Mouse (Mus musculus) stomach, postnatal 0 days (tissue): ENCODE measurements around the gene Myo1a. TPM values are rescaled to one million over a fixed set of nuclear protein-coding genes. Genes with fewer than 3 reads are reported as not detected.

Experiments used
- ATAC-seq: fragments of 200-750 bp; cut with Nextera tagmentation; 2 replicates; pipeline ENCODE4 v1.8.0; 2017; ENCODE audit not compliant: low FRiP score, low TSS enrichment
- DNase-seq: peaks from one replicate; pipeline ENCODE4 v3.0.0-alpha.2; 2016; ENCODE audit warnings: low spot score
- H3K27ac ChIP-seq: fragments of 300-500 bp; sonication (generic); replicated peaks from 2 replicates; pipeline ENCODE4 v1.5.1; 2014; ENCODE audit warnings: mild to moderate bottlenecking, control low read depth
- H3K27me3 ChIP-seq: fragments of 300-500 bp; sonication (generic); 2 replicates; pipeline ENCODE4 v1.6.1; 2014; ENCODE audit warnings: low read length; ENCODE audit not compliant: control insufficient read depth, insufficient read depth
- H3K36me3 ChIP-seq: fragments of 300-500 bp; sonication (generic); 2 replicates; pipeline ENCODE4 v1.6.1; 2014; ENCODE audit warnings: low read length, mixed read lengths; ENCODE audit not compliant: control insufficient read depth, insufficient read depth
- H3K4me1 ChIP-seq: fragments of 300-500 bp; sonication (generic); replicated peaks from 2 replicates; pipeline ENCODE4 v1.6.1; 2014; ENCODE audit warnings: antibody characterized with exemption; ENCODE audit not compliant: control insufficient read depth, insufficient read depth
- H3K4me2 ChIP-seq: fragments of 300-500 bp; sonication (generic); replicated peaks from 2 replicates; pipeline ENCODE4 v1.6.1; 2014; ENCODE audit warnings: low read depth, mild to moderate bottlenecking, control low read depth, moderate library complexity
- H3K4me3 ChIP-seq: fragments of 300-500 bp; sonication (generic); 2 replicates; pipeline ENCODE4 v1.5.1; 2014; ENCODE audit warnings: low read depth, low read length, control low read depth
- H3K9ac ChIP-seq: fragments of 300-500 bp; sonication (generic); 2 replicates; pipeline ENCODE4 v1.6.1; 2014; ENCODE audit warnings: mild to moderate bottlenecking, low read length, control low read depth, mixed read lengths
- H3K9me3 ChIP-seq: fragments of 300-500 bp; sonication (generic); 2 replicates; pipeline ENCODE4 v1.6.1; 2016; ENCODE audit warnings: low read length; ENCODE audit not compliant: control insufficient read depth
- CTCF ChIP-seq: IDR thresholded peaks from 2 replicates; pipeline ENCODE4 v1.5.1; 2016; ENCODE audit warnings: antibody characterized with exemption, low read depth, mild to moderate bottlenecking, moderate library complexity
- EP300 ChIP-seq: optimal IDR thresholded peaks from 2 replicates; pipeline ENCODE3; 2016; ENCODE audit warnings: antibody characterized with exemption
- WGBS: fragments of 180-500 bp; shearing (Covaris S2); extraction: QIAGEN DNeasy Blood & Tissue Kit; methylation state at CpG from one replicate; pipeline ENCODE4 v1.1.7; 2014; 5-methylcytosine and 5-hydroxymethylcytosine counted together
- polyA plus RNA-seq: library from polyadenylated mRNA; unstranded; fragments of >200 nt; fragmentation: Nextera tagmentation; extraction: Ambion mirVana; gene quantifications from 2 replicates; pipeline ENCODE4 v1.2.1, GENCODE M21; 2015

Gene Myo1a
- polyA plus RNA-seq, 1 experiment from 2014 or later, result 39.3 TPM

GRCm38 (mm10) chr10:127666501-127667268 is 38.3 kb upstream of the Myo1a start, which contains the start of gene Nemp1:
Gene Nemp1 (plus strand): TSS chr10:127666901.
- ATAC-seq (peak; percentile 70), DNase-seq (peak; percentile 85)
- TF ChIP-seq CTCF (0 out of 2 replicates have a peak, but pooled peaks have one; percentile 11), EP300 (no peak)
- no peaks in the 10 kb centered on the region for H3K36me3 ChIP-seq
- peak within 1 kb of the TSS; percentile 72 for H3K4me3 ChIP-seq
- peak within 1 kb of the TSS; percentile 84 for H3K4me2 ChIP-seq
- peak within 1 kb of the TSS; percentile 98 for H3K27ac ChIP-seq
- peak within 1 kb of the TSS; percentile 72 for H3K9ac ChIP-seq
- under 1% methylated on average over 48 of the region's 73 CpGs for whole genome bisulfite sequencing
- no peaks in the 10 kb centered on the region for H3K27me3 ChIP-seq
- no peaks in the 10 kb centered on the region for H3K9me3 ChIP-seq
- peaks cover 20% of the 10 kb centered on the region for H3K4me1 ChIP-seq

- H3K4me1 ChIP-seq, result peaks cover 14% of the 10 kb centered on the region
- peak overlapping the region; percentile 84 for H3K4me2 ChIP-seq
- DNase-seq (peak; percentile 89), ATAC-seq (peak; percentile 81)
- peak overlapping the region; percentile 72 for H3K9ac ChIP-seq
- no peaks in the 10 kb centered on the region for H3K36me3 ChIP-seq
- under 1% methylated on average over 35 of the region's 35 CpGs for WGBS
- TF ChIP-seq EP300, result no peak
- no peak for TF ChIP-seq CTCF
- peak overlapping the region; percentile 72 for H3K4me3 ChIP-seq
- H3K9me3 ChIP-seq, result no peaks in the 10 kb centered on the region
- no peaks in the 10 kb centered on the region for H3K27me3 ChIP-seq
- peak overlapping the region; percentile 98 for H3K27ac ChIP-seq
Measured at GRCm38 (mm10) chr10:127667269-127668092, 37.5 kb upstream of the Myo1a start.

- Histone ChIP-seq H3K9me3 (no peaks in the 10 kb centered on the region), H3K4me2 (peak within 1 kb of the TSS; percentile 84), H3K27ac (peak within 1 kb of the TSS; percentile 98), H3K4me3 (peak within 1 kb of the TSS; percentile 72), H3K27me3 (no peaks in the 10 kb centered on the region), H3K4me1 (peaks cover 9% of the 10 kb centered on the region), H3K9ac (peak within 1 kb of the TSS; percentile 72), H3K36me3 (no peaks in the 10 kb centered on the region)
- TF ChIP-seq CTCF (peak; percentile 32), EP300 (no peak)
- peak; percentile 80 for DNase-seq
- 1% methylated on average over 40 of the region's 40 CpGs for WGBS
- ATAC-seq, result peak; percentile 55
Measured at GRCm38 (mm10) chr10:127668093-127669050, 36.6 kb upstream of the Myo1a start, which contains the start of gene Nab2. Gene Nab2 (minus strand): TSS chr10:127668568.

GRCm38 (mm10) chr10:127669170-127669569 is 35.8 kb upstream of the Myo1a start:
- WGBS, result 5% methylated on average over 7 of the region's 7 CpGs
- no peak for TF ChIP-seq EP300
- TF ChIP-seq CTCF, result no peak
- Histone ChIP-seq H3K4me2 (peak overlapping the region; percentile 84), H3K4me3 (peak overlapping the region; percentile 72; the same call in 1 of the 2 replicates), H3K9me3 (no peaks in the 10 kb centered on the region), H3K27ac (peak overlapping the region; percentile 98), H3K4me1 (peaks cover 9% of the 10 kb centered on the region), H3K27me3 (no peaks in the 10 kb centered on the region), H3K36me3 (no peaks in the 10 kb centered on the region), H3K9ac (no peak overlapping the region)
- ATAC-seq (no peak), DNase-seq (no peak)

- H3K27ac ChIP-seq, result no peak overlapping the region
- H3K36me3 ChIP-seq, result no peaks in the 10 kb centered on the region
- no peaks in the 10 kb centered on the region for H3K27me3 ChIP-seq
- no peak overlapping the region for H3K4me2 ChIP-seq
- WGBS, result 75% methylated on average over 2 of the region's 2 CpGs
- no peaks in the 10 kb centered on the region for H3K9me3 ChIP-seq
- peaks cover 6% of the 10 kb centered on the region for H3K4me1 ChIP-seq
- no peak overlapping the region for H3K4me3 ChIP-seq
- no peak for TF ChIP-seq EP300
- TF ChIP-seq CTCF, result no peak
- DNase-seq (no peak), ATAC-seq (no peak)
- no peak overlapping the region for H3K9ac ChIP-seq
Measured at GRCm38 (mm10) chr10:127670185-127670584, 34.8 kb upstream of the Myo1a start.
